Mouse (Mus musculus) G1E (cell line): Measurements from ENCODE around the gene Irf2.

Source experiments
- CTCF ChIP-seq: IDR thresholded peaks from 2 replicates; pipeline ENCODE4 v1.5.1; 2012; ENCODE audit warnings: low read depth, low read length, inconsistent platforms, mixed read lengths
- POLR2AphosphoS5 ChIP-seq: IDR thresholded peaks from 2 replicates; pipeline ENCODE4 v1.6.1; 2012; ENCODE audit warnings: low read depth, low read length, inconsistent platforms; ENCODE audit not compliant: insufficient replicate concordance

GRCm38 (mm10) chr8:46733603-46734002 lies 5.9 kb upstream of the Irf2 start:
- no peak for TF ChIP-seq CTCF
- TF ChIP-seq POLR2AphosphoS5: no peak
